Mouse (Mus musculus) forebrain, embryonic 11.5 days (tissue): ENCODE measurements at regions not wholly inside any gene's neighbourhood (a gene's known extent, or its start where the extent isn't known, plus 50 kb on each side); places are given as distances from the start of the nearest gene placed in this dataset.

ENCODE experiments used
- ATAC-seq: fragments of 200-750 bp; cut with Nextera tagmentation; replicated peaks from 2 replicates; pipeline ENCODE4 v1.8.0; 2017; ENCODE audit warnings: moderate TSS enrichment; ENCODE audit not compliant: low FRiP score
- DNase-seq: peaks from one replicate; pipeline ENCODE4 v3.0.0-alpha.2; 2017; ENCODE audit warnings: low spot score
- H3K27ac ChIP-seq: fragments of 300-500 bp; sonication (generic); 2 replicates; pipeline ENCODE4 v1.5.1; 2014; ENCODE audit warnings: low read depth, low read length
- H3K27me3 ChIP-seq: fragments of 300-500 bp; sonication (generic); 2 replicates; pipeline ENCODE4 v1.6.1; 2014; ENCODE audit warnings: mild to moderate bottlenecking, low read length, mixed read lengths; ENCODE audit not compliant: control insufficient read depth, insufficient read depth
- H3K36me3 ChIP-seq: fragments of 300-500 bp; sonication (generic); 2 replicates; pipeline ENCODE4 v1.6.1; 2014; ENCODE audit warnings: mild to moderate bottlenecking, low read length, moderate library complexity, mixed read lengths; ENCODE audit not compliant: control insufficient read depth, insufficient read depth
- H3K4me1 ChIP-seq: fragments of 300-500 bp; sonication (generic); replicated peaks from 2 replicates; pipeline ENCODE4 v1.6.1; 2014; ENCODE audit warnings: low read length, mixed read lengths; ENCODE audit not compliant: control insufficient read depth, insufficient read depth
- H3K4me2 ChIP-seq: fragments of 300-500 bp; sonication (generic); 2 replicates; pipeline ENCODE4 v1.6.1; 2014; ENCODE audit warnings: low read depth, mild to moderate bottlenecking, low read length, moderate library complexity, mixed read lengths; ENCODE audit not compliant: severe bottlenecking
- H3K4me3 ChIP-seq: fragments of 300-500 bp; sonication (generic); 2 replicates; pipeline ENCODE4 v1.5.1; 2014; ENCODE audit warnings: low read depth, low read length
- H3K9ac ChIP-seq: fragments of 300-500 bp; sonication (generic); 2 replicates; pipeline ENCODE4 v1.6.1; 2014; ENCODE audit warnings: low read length
- H3K9me3 ChIP-seq: fragments of 300-500 bp; sonication (generic); 2 replicates; pipeline ENCODE4 v1.6.1; 2016; ENCODE audit warnings: low read length, mixed read lengths; ENCODE audit not compliant: control insufficient read depth
- WGBS: fragments of 180-500 bp; shearing (Covaris S2); extraction: QIAGEN DNeasy Blood & Tissue Kit; methylation state at CpG from one replicate; pipeline ENCODE4 v1.1.7; 2014; 5-methylcytosine and 5-hydroxymethylcytosine counted together

DNA sequence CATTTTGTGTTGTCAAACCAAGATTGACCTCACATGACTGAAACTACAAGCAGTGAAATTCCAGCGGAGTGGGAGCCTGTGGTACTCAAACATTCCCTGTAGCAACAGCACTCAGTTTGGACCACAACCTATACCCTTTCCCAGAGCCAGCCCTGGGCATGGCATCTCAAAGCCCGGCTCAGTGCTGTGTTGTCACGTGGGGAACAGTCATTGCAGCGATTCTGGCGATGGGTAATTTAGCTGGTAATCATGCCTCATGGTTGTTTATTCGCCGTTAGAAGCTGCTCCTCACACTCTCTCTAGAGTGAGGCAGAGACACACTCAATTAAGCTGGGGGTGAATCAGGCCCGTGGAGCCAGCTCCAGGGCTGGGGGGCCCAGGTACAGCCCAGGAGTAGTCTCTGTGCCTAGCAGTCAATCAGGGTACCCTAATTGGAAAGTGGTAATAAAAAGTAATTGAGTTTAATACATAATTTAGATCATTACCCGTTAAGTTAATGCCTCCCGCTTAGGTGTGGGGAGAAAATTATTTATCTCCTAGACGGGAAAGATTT is 85.5 kb upstream of the A530016L24Rik start:
- Histone ChIP-seq H3K9me3 (no peaks in the 10 kb centered on the region), H3K4me2 (no peak overlapping the region), H3K4me1 (no peaks in the 10 kb centered on the region), H3K36me3 (no peaks in the 10 kb centered on the region), H3K4me3 (no peak overlapping the region), H3K9ac (no peak overlapping the region), H3K27ac (no peak overlapping the region), H3K27me3 (no peaks in the 10 kb centered on the region)
- DNase-seq (no peak), ATAC-seq (no peak)
- 81% methylated on average over 11 of the region's 11 CpGs for WGBS

DNA sequence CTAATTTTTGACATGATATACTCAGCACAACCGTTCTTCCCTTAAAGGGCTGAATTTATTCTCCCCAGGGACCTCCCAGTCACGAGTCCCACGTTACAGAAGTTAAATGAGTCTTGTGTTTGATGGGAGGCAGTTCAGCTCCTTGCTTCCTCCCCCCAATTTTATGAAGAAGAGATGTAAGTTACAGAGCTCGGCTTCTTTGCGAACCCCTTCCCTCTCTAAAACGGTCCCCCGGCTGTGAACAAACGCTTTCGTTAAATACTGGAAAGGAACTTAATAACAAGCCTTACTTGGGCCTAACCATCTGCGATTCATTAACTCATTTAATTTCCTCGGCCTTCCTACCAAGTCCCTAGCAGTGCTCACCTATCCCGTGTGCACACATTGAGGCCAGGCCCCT is 84.9 kb upstream of the A530016L24Rik start:
- H3K27ac ChIP-seq, result no peak overlapping the region
- WGBS, result 76% methylated on average over 12 of the region's 12 CpGs
- H3K36me3 ChIP-seq, result no peaks in the 10 kb centered on the region
- no peak overlapping the region for H3K9ac ChIP-seq
- ATAC-seq, result no peak
- no peak overlapping the region for H3K4me2 ChIP-seq
- no peaks in the 10 kb centered on the region for H3K27me3 ChIP-seq
- no peaks in the 10 kb centered on the region for H3K9me3 ChIP-seq
- 0 out of 2 replicates have a peak, but pooled peaks cover 2% of the 10 kb centered on the region for H3K4me1 ChIP-seq
- DNase-seq, result no peak
- H3K4me3 ChIP-seq, result no peak overlapping the region

DNA sequence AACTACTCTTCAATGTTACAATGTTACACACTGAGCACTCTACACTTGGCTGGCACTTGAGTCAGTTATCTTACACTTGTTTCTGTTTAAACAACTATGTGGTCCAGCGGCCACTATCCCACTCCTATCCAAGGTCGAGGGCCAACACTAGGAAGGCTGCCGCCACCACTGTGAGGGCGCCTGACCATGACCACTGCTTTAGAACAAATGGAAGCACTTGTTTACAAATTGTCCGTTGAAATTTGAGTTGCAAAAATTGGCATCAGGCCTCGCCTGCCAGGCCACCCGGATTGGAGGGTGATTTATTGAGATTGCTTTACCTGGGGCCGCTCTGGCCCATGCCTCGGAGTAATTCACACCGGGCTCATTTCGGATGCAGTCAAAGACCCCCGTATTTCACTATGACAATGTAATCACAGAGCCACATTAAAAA is 83.5 kb upstream of the A530016L24Rik start:
- Histone ChIP-seq H3K4me3 (no peak overlapping the region), H3K9me3 (no peaks in the 10 kb centered on the region), H3K27ac (no peak overlapping the region), H3K36me3 (no peaks in the 10 kb centered on the region), H3K27me3 (no peaks in the 10 kb centered on the region), H3K4me2 (no peak overlapping the region), H3K4me1 (peaks cover 2% of the 10 kb centered on the region; the same call in 1 of the 2 replicates), H3K9ac (no peak overlapping the region)
- WGBS, result 92% methylated on average over 12 of the region's 12 CpGs
- ATAC-seq, result no peak
- DNase-seq, result no peak

DNA sequence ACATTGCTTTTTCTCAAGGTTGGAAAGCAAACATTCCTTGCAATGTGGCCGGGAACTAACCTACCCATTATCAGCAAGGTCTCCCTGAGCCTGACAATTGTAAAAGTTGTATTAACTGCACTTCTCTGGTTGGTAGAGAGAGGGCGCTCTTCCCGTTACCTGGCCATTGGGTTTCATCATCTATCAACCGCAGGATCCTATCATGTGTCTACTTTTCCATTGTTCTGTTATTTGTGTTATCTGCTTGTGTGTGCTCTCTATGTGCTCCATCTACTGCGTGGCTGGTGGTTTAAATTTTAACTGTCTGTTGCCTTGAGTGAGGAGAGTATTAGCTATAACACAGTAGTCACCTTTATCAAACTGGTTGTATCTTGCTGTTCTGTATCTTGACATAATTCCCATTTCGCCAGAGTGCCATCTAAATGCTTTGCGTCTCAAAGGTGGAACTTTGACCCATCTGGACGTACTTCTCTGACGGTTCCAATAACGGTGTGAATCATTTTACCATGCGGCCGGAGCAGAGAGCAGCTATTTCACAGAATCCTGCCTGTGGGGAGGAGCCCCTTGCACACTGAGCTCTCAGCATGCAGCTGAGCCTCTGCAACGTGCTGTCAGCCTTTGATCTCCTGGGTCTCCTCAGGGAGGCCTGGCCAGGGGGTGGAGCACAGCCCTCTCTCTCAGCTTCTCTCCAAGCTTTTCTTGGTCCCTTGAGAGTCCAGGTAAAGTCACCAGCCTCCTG is 77.5 kb upstream of the A530016L24Rik start:
- Histone ChIP-seq H3K36me3 (no peaks in the 10 kb centered on the region), H3K27ac (no peak overlapping the region), H3K4me1 (peaks cover 11% of the 10 kb centered on the region), H3K4me2 (no peak overlapping the region), H3K9me3 (no peaks in the 10 kb centered on the region), H3K27me3 (no peaks in the 10 kb centered on the region), H3K9ac (no peak overlapping the region), H3K4me3 (no peak overlapping the region)
- no peak for ATAC-seq
- DNase-seq, result no peak
- 15% methylated on average over 13 of the region's 13 CpGs for WGBS

DNA sequence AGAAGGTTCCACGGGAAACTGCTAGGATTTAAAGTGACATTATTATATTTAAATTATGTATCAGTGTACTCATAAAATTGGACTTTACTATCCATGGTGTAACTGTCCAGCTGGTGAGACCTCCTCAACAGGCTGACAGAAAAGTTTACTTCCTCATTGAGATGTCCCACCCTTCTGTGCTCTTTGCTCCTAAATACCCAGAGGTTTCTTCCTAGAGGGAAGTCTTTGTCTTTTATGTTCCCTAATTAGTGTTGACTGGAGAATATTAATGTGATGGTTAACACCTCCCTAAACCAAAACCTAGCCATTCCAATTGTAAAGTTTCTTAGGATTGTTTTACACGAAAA is 76.9 kb upstream of the A530016L24Rik start:
- H3K27ac ChIP-seq, result no peak overlapping the region
- 63% methylated on average over 2 of the region's 2 CpGs for whole genome bisulfite sequencing
- H3K4me2 ChIP-seq, result no peak overlapping the region
- no peaks in the 10 kb centered on the region for H3K9me3 ChIP-seq
- no peak overlapping the region for H3K4me3 ChIP-seq
- ATAC-seq (no peak), DNase-seq (no peak)
- H3K36me3 ChIP-seq, result no peaks in the 10 kb centered on the region
- H3K4me1 ChIP-seq, result peaks cover 11% of the 10 kb centered on the region
- no peaks in the 10 kb centered on the region for H3K27me3 ChIP-seq
- no peak overlapping the region for H3K9ac ChIP-seq

DNA sequence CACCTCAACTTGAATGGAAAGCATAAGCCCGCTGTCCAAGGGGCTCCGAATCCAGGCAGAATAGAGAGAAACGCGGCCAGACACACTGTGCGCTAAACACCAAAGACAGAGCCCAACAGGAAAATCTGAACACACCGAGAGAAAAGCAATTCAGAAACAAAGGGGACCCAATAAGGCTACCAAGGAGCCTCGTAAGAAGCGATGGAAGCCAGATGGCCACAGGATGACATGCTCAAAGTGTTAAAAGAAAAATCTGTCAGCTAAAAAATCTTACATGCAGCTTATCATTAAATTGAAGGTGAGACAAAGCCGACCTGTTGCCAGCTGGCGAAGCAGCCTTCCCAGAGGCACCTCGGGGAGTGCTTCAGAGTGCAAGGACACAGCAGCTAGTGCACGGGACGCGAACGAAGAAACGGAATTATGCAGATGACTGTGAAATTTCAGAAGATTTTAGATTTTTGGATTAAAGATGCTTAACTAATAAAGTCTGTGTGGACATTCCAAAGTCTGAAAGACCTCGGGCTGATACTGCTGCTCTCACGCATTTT is 73.2 kb upstream of the A530016L24Rik start:
- WGBS, result 79% methylated on average over 18 of the region's 18 CpGs
- Histone ChIP-seq H3K4me3 (no peak overlapping the region), H3K4me1 (peaks cover 9% of the 10 kb centered on the region), H3K9ac (no peak overlapping the region), H3K27me3 (no peaks in the 10 kb centered on the region), H3K4me2 (no peak overlapping the region), H3K27ac (no peak overlapping the region), H3K9me3 (no peaks in the 10 kb centered on the region), H3K36me3 (no peaks in the 10 kb centered on the region)
- no peak for ATAC-seq
- DNase-seq, result no peak

DNA sequence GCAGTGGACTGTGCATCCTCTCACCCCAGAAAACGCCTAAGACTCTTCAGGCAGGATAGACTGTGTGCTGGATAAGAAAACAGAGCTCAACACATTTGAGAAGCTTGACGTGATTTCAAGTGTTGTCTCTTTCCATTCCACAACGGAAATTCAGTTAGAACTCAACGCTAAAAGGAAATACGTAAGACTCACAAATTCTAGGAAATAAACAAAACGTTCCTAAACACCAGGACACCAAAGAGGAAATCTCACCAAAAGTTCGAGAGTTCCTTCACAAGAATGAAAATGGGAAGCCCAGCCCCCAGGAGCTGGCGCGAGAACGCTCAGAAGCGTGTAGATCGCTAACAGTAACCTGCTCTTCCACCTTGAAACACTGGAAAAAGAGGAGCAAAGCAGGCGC is 72.7 kb upstream of the A530016L24Rik start:
- Histone ChIP-seq H3K4me2 (no peak overlapping the region), H3K27ac (no peak overlapping the region), H3K27me3 (no peaks in the 10 kb centered on the region), H3K9me3 (no peaks in the 10 kb centered on the region), H3K4me3 (no peak overlapping the region), H3K9ac (no peak overlapping the region), H3K36me3 (no peaks in the 10 kb centered on the region), H3K4me1 (peaks cover 7% of the 10 kb centered on the region)
- 89% methylated on average over 13 of the region's 13 CpGs for WGBS
- no peak for DNase-seq
- ATAC-seq, result no peak

DNA sequence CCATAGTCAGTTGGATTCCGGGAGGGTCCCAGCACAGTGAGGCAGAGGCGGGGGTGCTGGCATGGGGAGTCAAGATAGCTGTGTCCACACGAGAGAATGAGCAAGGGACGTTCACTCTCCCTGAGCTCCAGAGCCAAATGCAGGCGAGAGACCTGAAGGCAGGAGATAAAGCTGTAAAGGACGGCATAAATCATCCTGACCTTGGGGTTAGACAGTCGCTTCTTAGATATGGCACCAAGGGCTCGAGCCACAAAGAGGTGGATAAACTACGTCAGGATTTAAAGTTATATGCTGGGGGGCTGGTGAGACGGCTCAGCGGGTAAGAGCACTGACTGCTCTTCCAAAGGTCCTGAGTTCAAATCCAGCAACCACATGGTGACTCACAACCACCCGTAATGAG is 70.6 kb upstream of the A530016L24Rik start:
- H3K27me3 ChIP-seq, result no peaks in the 10 kb centered on the region
- H3K36me3 ChIP-seq, result no peaks in the 10 kb centered on the region
- no peak overlapping the region for H3K4me3 ChIP-seq
- no peak for ATAC-seq
- H3K4me2 ChIP-seq, result no peak overlapping the region
- H3K9me3 ChIP-seq, result no peaks in the 10 kb centered on the region
- WGBS, result 90% methylated on average over 12 of the region's 12 CpGs
- no peak overlapping the region for H3K27ac ChIP-seq
- peaks cover 2% of the 10 kb centered on the region; the same call in 1 of the 2 replicates for H3K4me1 ChIP-seq
- H3K9ac ChIP-seq, result no peak overlapping the region
- DNase-seq, result no peak

DNA sequence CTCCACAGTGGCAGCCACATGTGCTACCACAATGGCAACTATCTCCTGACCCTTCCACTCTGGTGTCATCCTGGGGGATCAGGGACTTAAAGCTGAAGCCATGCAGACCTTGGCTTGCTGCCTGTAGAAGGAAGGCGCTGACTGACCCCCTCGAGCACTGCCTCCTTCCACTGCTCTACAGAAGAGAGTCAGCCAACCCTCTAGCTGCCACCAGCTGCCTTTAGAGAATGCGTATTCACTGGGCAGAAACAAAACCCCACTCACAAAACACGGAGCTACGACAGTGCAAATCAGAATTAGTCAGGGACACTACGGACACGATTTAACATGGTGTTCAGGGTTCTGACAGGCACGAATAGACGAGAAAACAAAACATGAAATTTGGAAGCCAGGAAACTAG is 67.1 kb upstream of the A530016L24Rik start:
- Histone ChIP-seq H3K4me2 (no peak overlapping the region), H3K9ac (no peak overlapping the region), H3K36me3 (no peaks in the 10 kb centered on the region), H3K27ac (no peak overlapping the region), H3K27me3 (no peaks in the 10 kb centered on the region), H3K9me3 (no peaks in the 10 kb centered on the region), H3K4me3 (no peak overlapping the region), H3K4me1 (no peaks in the 10 kb centered on the region)
- ATAC-seq (no peak), DNase-seq (no peak)
- whole genome bisulfite sequencing, result 78% methylated on average over 9 of the region's 9 CpGs
